Mouse (Mus musculus): ENCODE data around the gene Cyp2r1. TPM values are rescaled to one million over a fixed set of nuclear protein-coding genes. Genes with fewer than 3 reads are reported as not detected.
A peak's percentile ranks its signal among the peaks of the same experiment; 100 is the strongest.
"Not testable (repeated sequence)": the region's sequence is repeated elsewhere in the genome, so short reads cannot be mapped to it uniquely, and the experiment has no call there.

Cyp2r1 gene
- 2.5 and 2.6 TPM in 2 replicates for polyA plus RNA-seq (2015; fragmentation: Nextera tagmentation; extraction: Ambion mirVana)

- peak within 1 kb of the TSS; percentile 92 for H3K27ac ChIP-seq (ENCODE audit: low read length)
- H3K9me3 ChIP-seq (replicated peaks; ENCODE audit: control insufficient read depth, low read length) = no peaks in the 10 kb centered on the region
- ATAC-seq (ENCODE audit: insufficient read depth, low FRiP score) = peak; percentile 100
- no peaks in the 10 kb centered on the region for H3K27me3 ChIP-seq (ENCODE audit: control insufficient read depth, insufficient read depth, low read length)
- H3K4me1 ChIP-seq (ENCODE audit: control insufficient read depth, insufficient read depth, low read length) = no peaks in the 10 kb centered on the region
- peak within 1 kb of the TSS; percentile 67 for H3K4me3 ChIP-seq (replicated peaks; ENCODE audit: low read length)
- 1% methylated on average over 56 of the region's 56 CpGs for WGBS
- peak within 1 kb of the TSS; percentile 85 for H3K9ac ChIP-seq (ENCODE audit: low read length)
- H3K36me3 ChIP-seq (ENCODE audit: control insufficient read depth, insufficient read depth, low read length) = no peaks in the 10 kb centered on the region
- H3K4me2 ChIP-seq (ENCODE audit: low read depth, low read length) = peak within 1 kb of the TSS; percentile 84
Observed at GRCm38 (mm10) chr7:114562531-114563241, at the start of gene Cyp2r1. Gene Cyp2r1 (minus strand): TSS chr7:114562972.

GRCm38 (mm10) chr7:114594391-114594790, 31.6 kb upstream of the Cyp2r1 start:
- not testable (repeated sequence) for H3K9ac ChIP-seq (ENCODE audit: low read length); H3K4me1 ChIP-seq (ENCODE audit: control insufficient read depth, insufficient read depth, low read length); H3K27me3 ChIP-seq (ENCODE audit: control insufficient read depth, insufficient read depth, low read length); H3K4me2 ChIP-seq (ENCODE audit: low read depth, low read length); H3K4me3 ChIP-seq (replicated peaks; ENCODE audit: low read length); H3K27ac ChIP-seq (ENCODE audit: low read length); ATAC-seq (ENCODE audit: insufficient read depth, low FRiP score); H3K9me3 ChIP-seq (replicated peaks; ENCODE audit: control insufficient read depth, low read length); H3K36me3 ChIP-seq (ENCODE audit: control insufficient read depth, insufficient read depth, low read length)
- WGBS = 94% methylated on average over 8 of the region's 8 CpGs

- Histone ChIP-seq H3K9ac (ENCODE audit: low read length) (no peak overlapping the region), H3K4me2 (ENCODE audit: low read depth, low read length) (no peak overlapping the region), H3K36me3 (ENCODE audit: control insufficient read depth, insufficient read depth, low read length) (no peaks in the 10 kb centered on the region), H3K27ac (ENCODE audit: low read length) (no peak overlapping the region), H3K9me3 (replicated peaks; ENCODE audit: control insufficient read depth, low read length) (no peaks in the 10 kb centered on the region), H3K4me3 (replicated peaks; ENCODE audit: low read length) (no peak overlapping the region), H3K27me3 (ENCODE audit: control insufficient read depth, insufficient read depth, low read length) (no peaks in the 10 kb centered on the region), H3K4me1 (ENCODE audit: control insufficient read depth, insufficient read depth, low read length) (no peaks in the 10 kb centered on the region)
- no peak for ATAC-seq (ENCODE audit: insufficient read depth, low FRiP score)
- WGBS = 48% methylated on average over 2 of the region's 2 CpGs
Observed at GRCm38 (mm10) chr7:114582441-114582840, 19.7 kb upstream of the Cyp2r1 start.

DNA sequence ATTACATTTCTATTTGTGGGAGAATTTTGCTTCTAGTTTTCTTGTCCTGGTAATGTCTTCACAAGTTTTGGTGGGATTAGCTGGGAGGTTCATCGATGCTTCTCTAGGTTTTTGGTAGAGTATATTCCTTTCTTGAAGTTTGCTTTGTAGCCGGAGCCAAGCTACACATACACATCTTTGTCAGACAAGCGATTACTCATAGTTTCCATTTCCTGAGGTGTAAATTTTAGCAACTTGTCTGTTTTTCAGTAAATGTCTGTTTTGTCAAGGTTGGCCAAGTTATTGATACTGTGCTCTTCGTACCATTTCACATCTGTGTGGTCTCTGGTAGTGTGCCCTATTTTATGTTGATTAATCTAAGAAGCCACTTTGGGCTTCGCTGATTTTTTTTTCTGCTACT, 18.4 kb upstream of the Cyp2r1 start:
- H3K9me3 ChIP-seq (replicated peaks; ENCODE audit: control insufficient read depth, low read length) = no peaks in the 10 kb centered on the region
- no peaks in the 10 kb centered on the region for H3K27me3 ChIP-seq (ENCODE audit: control insufficient read depth, insufficient read depth, low read length)
- ATAC-seq (ENCODE audit: insufficient read depth, low FRiP score) = no peak
- WGBS = 79% methylated on average over 5 of the region's 5 CpGs
- H3K9ac ChIP-seq (ENCODE audit: low read length) = no peak overlapping the region
- no peak overlapping the region for H3K4me2 ChIP-seq (ENCODE audit: low read depth, low read length)
- no peak overlapping the region for H3K4me3 ChIP-seq (replicated peaks; ENCODE audit: low read length)
- no peaks in the 10 kb centered on the region for H3K36me3 ChIP-seq (ENCODE audit: control insufficient read depth, insufficient read depth, low read length)
- H3K27ac ChIP-seq (ENCODE audit: low read length) = no peak overlapping the region
- H3K4me1 ChIP-seq (ENCODE audit: control insufficient read depth, insufficient read depth, low read length) = no peaks in the 10 kb centered on the region

DNA sequence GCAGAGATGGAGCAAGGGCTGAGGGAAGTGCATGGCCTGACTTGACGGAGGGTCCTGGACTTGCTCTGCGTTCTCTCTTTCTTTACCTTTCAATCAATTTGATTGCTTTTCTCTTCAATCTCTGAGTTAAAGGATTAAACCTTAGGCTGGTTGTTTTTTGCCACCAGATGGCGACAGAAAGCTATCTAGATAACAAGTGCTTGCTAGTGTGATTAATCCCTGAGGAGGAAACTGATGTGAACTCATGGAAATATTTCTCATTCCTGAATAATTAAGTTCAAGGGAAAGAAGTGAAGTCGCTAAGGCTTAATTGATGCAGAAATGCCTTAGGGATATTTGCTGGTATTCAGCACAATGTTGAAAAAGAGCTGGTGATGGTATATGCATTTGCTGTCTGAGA, 17.7 kb upstream of the Cyp2r1 start:
- no peak overlapping the region for H3K4me2 ChIP-seq (ENCODE audit: low read depth, low read length)
- WGBS = 4% methylated on average over 4 of the region's 4 CpGs
- no peak for ATAC-seq (ENCODE audit: insufficient read depth, low FRiP score)

GRCm38 (mm10) chr7:114577665-114578064, 14.9 kb upstream of the Cyp2r1 start:
- Histone ChIP-seq H3K4me2 (ENCODE audit: low read depth, low read length) (no peak overlapping the region), H3K36me3 (ENCODE audit: control insufficient read depth, insufficient read depth, low read length) (no peaks in the 10 kb centered on the region), H3K27ac (ENCODE audit: low read length) (no peak overlapping the region), H3K9ac (ENCODE audit: low read length) (no peak overlapping the region), H3K27me3 (ENCODE audit: control insufficient read depth, insufficient read depth, low read length) (no peaks in the 10 kb centered on the region), H3K4me1 (ENCODE audit: control insufficient read depth, insufficient read depth, low read length) (no peaks in the 10 kb centered on the region), H3K9me3 (replicated peaks; ENCODE audit: control insufficient read depth, low read length) (no peaks in the 10 kb centered on the region), H3K4me3 (replicated peaks; ENCODE audit: low read length) (no peak overlapping the region)
- ATAC-seq (ENCODE audit: insufficient read depth, low FRiP score) = no peak
- 67% methylated on average over 1 of the region's 1 CpGs for WGBS

More for the DNA sequence above, 17.7 kb upstream of the Cyp2r1 start:
- Histone ChIP-seq H3K9ac (ENCODE audit: low read length) (no peak overlapping the region), H3K9me3 (replicated peaks; ENCODE audit: control insufficient read depth, low read length) (no peaks in the 10 kb centered on the region), H3K27me3 (ENCODE audit: control insufficient read depth, insufficient read depth, low read length) (no peaks in the 10 kb centered on the region), H3K27ac (ENCODE audit: low read length) (no peak overlapping the region), H3K4me1 (ENCODE audit: control insufficient read depth, insufficient read depth, low read length) (no peaks in the 10 kb centered on the region), H3K4me3 (replicated peaks; ENCODE audit: low read length) (no peak overlapping the region), H3K36me3 (ENCODE audit: control insufficient read depth, insufficient read depth, low read length) (no peaks in the 10 kb centered on the region)

DNA sequence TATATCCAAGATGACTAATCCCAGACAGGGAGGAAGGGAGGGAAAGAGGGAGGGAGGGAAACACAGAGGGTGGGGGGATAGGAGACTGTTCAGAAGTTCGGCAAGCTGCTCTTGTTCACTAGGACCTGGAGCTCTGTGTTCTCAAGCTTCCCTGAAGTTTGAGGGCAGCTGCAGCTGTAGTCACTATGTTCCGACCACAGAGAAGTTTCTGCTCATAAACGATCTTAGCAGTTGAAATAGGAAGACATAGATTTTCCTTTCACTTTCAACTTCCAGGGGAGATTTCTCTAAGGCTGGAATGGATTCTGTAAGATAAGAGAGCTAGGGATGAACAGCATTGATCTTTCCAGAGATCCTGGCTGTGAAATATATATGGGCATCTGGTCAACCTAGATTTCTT, 14.2 kb upstream of the Cyp2r1 start:
- ATAC-seq (ENCODE audit: insufficient read depth, low FRiP score) = no peak
- Histone ChIP-seq H3K27ac (ENCODE audit: low read length) (no peak overlapping the region), H3K4me2 (ENCODE audit: low read depth, low read length) (no peak overlapping the region), H3K4me3 (replicated peaks; ENCODE audit: low read length) (no peak overlapping the region), H3K9me3 (replicated peaks; ENCODE audit: control insufficient read depth, low read length) (no peaks in the 10 kb centered on the region), H3K36me3 (ENCODE audit: control insufficient read depth, insufficient read depth, low read length) (no peaks in the 10 kb centered on the region), H3K27me3 (ENCODE audit: control insufficient read depth, insufficient read depth, low read length) (no peaks in the 10 kb centered on the region), H3K9ac (ENCODE audit: low read length) (no peak overlapping the region), H3K4me1 (ENCODE audit: control insufficient read depth, insufficient read depth, low read length) (no peaks in the 10 kb centered on the region)
- WGBS = 52% methylated on average over 3 of the region's 3 CpGs

DNA sequence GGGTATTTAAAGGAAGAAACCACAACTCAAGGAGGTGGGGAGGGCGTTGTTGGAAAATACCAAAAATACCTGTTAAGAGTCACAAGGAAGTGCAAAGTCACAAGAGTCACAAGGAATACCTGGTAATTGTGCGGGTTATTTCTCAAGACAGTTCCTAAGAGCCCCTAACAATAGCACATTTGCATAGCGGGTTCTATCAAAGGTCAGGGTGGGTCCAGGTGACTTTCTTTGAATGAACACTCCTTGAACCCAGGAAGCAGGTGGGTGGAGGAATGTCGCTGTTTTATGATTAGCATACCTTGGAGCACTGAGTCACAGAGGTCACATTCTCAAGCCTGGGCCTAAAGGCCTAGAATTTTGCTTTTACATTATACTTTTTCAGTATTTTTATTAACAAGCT, 11.1 kb upstream of the Cyp2r1 start:
- WGBS = 92% methylated on average over 4 of the region's 4 CpGs
- H3K36me3 ChIP-seq (ENCODE audit: control insufficient read depth, insufficient read depth, low read length); H3K9me3 ChIP-seq (replicated peaks; ENCODE audit: control insufficient read depth, low read length); H3K27ac ChIP-seq (ENCODE audit: low read length); ATAC-seq (ENCODE audit: insufficient read depth, low FRiP score); H3K4me2 ChIP-seq (ENCODE audit: low read depth, low read length); H3K27me3 ChIP-seq (ENCODE audit: control insufficient read depth, insufficient read depth, low read length); H3K4me1 ChIP-seq (ENCODE audit: control insufficient read depth, insufficient read depth, low read length); H3K9ac ChIP-seq (ENCODE audit: low read length); H3K4me3 ChIP-seq (replicated peaks; ENCODE audit: low read length): not testable (repeated sequence)

GRCm38 (mm10) chr7:114536179-114536578, 26.6 kb downstream of the Cyp2r1 start:
- Histone ChIP-seq H3K4me2 (ENCODE audit: low read depth, low read length) (no peak overlapping the region), H3K27me3 (ENCODE audit: control insufficient read depth, insufficient read depth, low read length) (no peaks in the 10 kb centered on the region), H3K27ac (ENCODE audit: low read length) (0 out of 2 replicates have a peak overlapping the region, but pooled peaks have one; percentile 22), H3K4me3 (replicated peaks; ENCODE audit: low read length) (no peak overlapping the region), H3K4me1 (ENCODE audit: control insufficient read depth, insufficient read depth, low read length) (no peaks in the 10 kb centered on the region), H3K9ac (ENCODE audit: low read length) (no peak overlapping the region), H3K9me3 (replicated peaks; ENCODE audit: control insufficient read depth, low read length) (no peaks in the 10 kb centered on the region), H3K36me3 (ENCODE audit: control insufficient read depth, insufficient read depth, low read length) (no peaks in the 10 kb centered on the region)
- WGBS = 78% methylated on average over 1 of the region's 1 CpGs
- ATAC-seq (ENCODE audit: insufficient read depth, low FRiP score) = no peak
